Mouse (Mus musculus) stomach, postnatal 0 days (tissue): ENCODE measurements around the gene Adamtsl1.

Source experiments
- CTCF ChIP-seq: IDR thresholded peaks from 2 replicates; pipeline ENCODE4 v1.5.1; 2016; ENCODE audit warnings: antibody characterized with exemption, low read depth, mild to moderate bottlenecking, moderate library complexity
- EP300 ChIP-seq: optimal IDR thresholded peaks from 2 replicates; pipeline ENCODE3; 2016; ENCODE audit warnings: antibody characterized with exemption

- TF ChIP-seq CTCF: no peak
- no peak for TF ChIP-seq EP300
These were observed 211.0 kb downstream of the Adamtsl1 start for GRCm38 (mm10) chr4:85724999-85725398.
